8 mouse cellular contexts compared by ENCODE assay signal in the genomic region with DNA sequence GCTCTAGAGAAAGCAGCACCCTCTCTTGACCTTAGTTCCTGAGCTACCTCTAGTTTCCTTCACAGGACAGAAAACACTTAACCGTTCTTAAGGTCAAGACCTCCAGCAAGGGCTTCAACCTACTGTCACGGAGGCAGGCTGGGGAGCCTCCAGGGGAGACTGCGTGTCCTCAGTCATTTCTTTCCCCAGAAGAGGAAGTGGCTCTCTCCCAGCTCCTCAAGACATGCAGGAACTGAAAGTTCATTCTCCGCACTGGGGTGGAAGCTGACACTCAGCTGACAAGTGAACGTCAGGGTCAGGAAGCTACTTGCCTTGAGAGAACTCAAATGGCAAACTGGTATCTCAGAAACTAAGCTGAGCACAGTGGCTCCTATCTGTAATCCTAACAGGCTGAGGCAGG. TPM values are rescaled to one million over a fixed set of nuclear protein-coding genes. Genes with fewer than 3 reads are reported as not detected.
DNase-seq lines count a peak whose midpoint lies in the region; ATAC-seq and TF ChIP-seq lines count a peak whose summit lies in the region.

No protein-coding gene starts in this region.

- ATAC-seq in kidney, postnatal 0 days (replicated peaks; ENCODE audit: low FRiP score, low read depth), result no peak
- ATAC-seq in kidney, embryonic 15.5 days (replicated peaks; ENCODE audit: low FRiP score), result no peak
- peak; percentile 86 for ATAC-seq in common myeloid progenitor, adult 5-6 weeks (replicated peaks; ENCODE audit: low read depth, poor library complexity, severe bottlenecking)
- no peak for ATAC-seq in liver, embryonic 11.5 days (replicated peaks; ENCODE audit: low FRiP score)

- H3K4me1 ChIP-seq in kidney, postnatal 0 days (replicated peaks; ENCODE audit: insufficient read depth, low read length), result 0 out of 2 replicates have a peak, but pooled peaks cover 8% of the 10 kb centered on the region
- peaks cover 26% of the 10 kb centered on the region for H3K4me1 ChIP-seq in kidney, embryonic 15.5 days
- H3K4me1 ChIP-seq in liver, embryonic 11.5 days (replicated peaks; ENCODE audit: control insufficient read depth, insufficient read depth, low read length), result peaks cover 21% of the 10 kb centered on the region

- TF ChIP-seq CTCF in kidney, postnatal 0 days (IDR thresholded peaks at IDR 0.05; ENCODE audit: low read depth), result no peak

- H3K27me3 ChIP-seq in kidney, postnatal 0 days (ENCODE audit: insufficient read depth, low read length), result no peaks in the 10 kb centered on the region
- no peaks in the 10 kb centered on the region for H3K27me3 ChIP-seq in kidney, embryonic 15.5 days
- H3K27me3 ChIP-seq in liver, embryonic 11.5 days (replicated peaks; ENCODE audit: control insufficient read depth, insufficient read depth, low read length), result no peaks in the 10 kb centered on the region

- 0 out of 2 replicates have a peak overlapping the region, but pooled peaks have one; percentile 18 for H3K9ac ChIP-seq in kidney, postnatal 0 days (ENCODE audit: low read depth, low read length)
- H3K9ac ChIP-seq in kidney, embryonic 15.5 days, result no peak overlapping the region
- H3K9ac ChIP-seq in liver, embryonic 11.5 days (ENCODE audit: low read depth, low read length), result no peak overlapping the region

- no peaks in the 10 kb centered on the region for H3K9me3 ChIP-seq in kidney, postnatal 0 days (replicated peaks; ENCODE audit: low read length)
- H3K9me3 ChIP-seq in kidney, embryonic 15.5 days (replicated peaks), result no peaks in the 10 kb centered on the region
- no peaks in the 10 kb centered on the region for H3K9me3 ChIP-seq in liver, embryonic 11.5 days (ENCODE audit: control insufficient read depth, low read length)

- 0 out of 2 replicates have a peak, but pooled peaks cover 6% of the 10 kb centered on the region for H3K36me3 ChIP-seq in kidney, postnatal 0 days (ENCODE audit: insufficient read depth, low read length)
- H3K36me3 ChIP-seq in kidney, embryonic 15.5 days, result peaks cover 26% of the 10 kb centered on the region
- peaks cover 8% of the 10 kb centered on the region for H3K36me3 ChIP-seq in liver, embryonic 11.5 days (ENCODE audit: control insufficient read depth, insufficient read depth, low read length)

- H3K4me3 ChIP-seq in kidney, postnatal 0 days (replicated peaks; ENCODE audit: low read depth, low read length), result no peak overlapping the region
- H3K4me3 ChIP-seq in kidney, embryonic 15.5 days (replicated peaks), result no peak overlapping the region
- no peak overlapping the region for H3K4me3 ChIP-seq in liver, embryonic 11.5 days (ENCODE audit: low read depth, low read length)

- DNase-seq in kidney, postnatal 0 days (ENCODE audit: low spot score), result peak; percentile 31
- no peak for DNase-seq in liver, embryonic 11.5 days (ENCODE audit: low spot score)
- DNase-seq in skeletal muscle tissue, adult 2 months (ENCODE audit: low read depth, low spot score), result peak; percentile 69
- DNase-seq in testis, postnatal 10 days (ENCODE audit: low spot score), result no peak
- DNase-seq in embryo, embryonic 9.5 days (ENCODE audit: extremely low spot score), result no peak
- no peak for DNase-seq in ovary, postnatal 36 days (ENCODE audit: low spot score)

- 33% methylated on average over 5 of the region's 5 CpGs for WGBS in kidney, postnatal 0 days
- 24% methylated on average over 5 of the region's 5 CpGs for WGBS in kidney, embryonic 15.5 days
- 41% methylated on average over 5 of the region's 5 CpGs for WGBS in liver, embryonic 11.5 days

- peak overlapping the region; percentile 42; the same call in 1 of the 2 replicates for H3K27ac ChIP-seq in kidney, postnatal 0 days
- no peak overlapping the region for H3K27ac ChIP-seq in kidney, embryonic 15.5 days
- peak overlapping the region; percentile 34 for H3K27ac ChIP-seq in liver, embryonic 11.5 days (ENCODE audit: low read depth, low read length)

- no peak overlapping the region for H3K4me2 ChIP-seq in kidney, postnatal 0 days (ENCODE audit: low read length)
- no peak overlapping the region for H3K4me2 ChIP-seq in kidney, embryonic 15.5 days
- H3K4me2 ChIP-seq in liver, embryonic 11.5 days, result 0 out of 2 replicates have a peak overlapping the region, but pooled peaks have one; percentile 5

RNA-seq across cellular contexts. Expression of a gene that starts 15.6 kb away (rescaled TPM):
- polyA plus RNA-seq in kidney, postnatal 0 days (2015; fragmentation: Nextera tagmentation; extraction: Ambion mirVana), result 69.9 and 72.8 TPM in 2 replicates
- 92.0 and 98.4 TPM in 2 replicates for polyA plus RNA-seq in kidney, embryonic 15.5 days (2015; fragmentation: Nextera tagmentation; extraction: Ambion mirVana)
- total RNA-seq in common myeloid progenitor, adult 5-6 weeks (2017), result 34.7 and 53.5 TPM in 2 replicates
- polyA plus RNA-seq in liver, embryonic 11.5 days (2014; fragmentation: Nextera tagmentation; extraction: Ambion mirVana), result 47.2 and 52.8 TPM in 2 replicates

Comparison
In these comparisons a context has a peak if more than half of its experiments do, and no peak if none do; other contexts are left out.
1. DNase-seq: peak in kidney, postnatal 0 days (single experiment) and skeletal muscle tissue, adult 2 months (single experiment); none in liver, embryonic 11.5 days (single experiment), testis, postnatal 10 days (single experiment), embryo, embryonic 9.5 days (single experiment) and ovary, postnatal 36 days (single experiment).